ENCODE assay signal across 7 mouse cellular contexts in genomic region chr10:87927131-87927609, GRCm38 (mm10).
DNase-seq lines count a peak whose midpoint lies in the region; ATAC-seq and TF ChIP-seq lines count a peak whose summit lies in the region.

No protein-coding gene starts in this region.

- H3K27ac ChIP-seq in midbrain, postnatal 0 days (ENCODE audit: low read depth, low read length) = no peak overlapping the region

- H3K9me3 ChIP-seq in midbrain, postnatal 0 days (ENCODE audit: low read length) = no peaks in the 10 kb centered on the region

- 10% methylated on average over 6 of the region's 6 CpGs for WGBS in midbrain, postnatal 0 days

- no peaks in the 10 kb centered on the region for H3K36me3 ChIP-seq in midbrain, postnatal 0 days (ENCODE audit: insufficient read depth, low read length)

- intact Hi-C loops in left cerebral cortex, postnatal 14 days (cut with DNase I) = no loop called here

- DNase-seq in WW6 (ENCODE audit: low read depth, low spot score) = peak; percentile 34
- DNase-seq in brain, embryonic 18.5 days (ENCODE audit: low read depth, low spot score) = peak; percentile 45
- peak; percentile 95 for DNase-seq in heart, adult 11 months
- DNase-seq in kidney, adult 18-20 months = peak; percentile 57
- DNase-seq in left cerebral cortex, postnatal 14 days (ENCODE audit: low spot score in 2 of 2) = peak; percentile 65 to 80
- DNase-seq in midbrain, postnatal 0 days (ENCODE audit: low spot score) = peak; percentile 79

- no peak overlapping the region for H3K4me3 ChIP-seq in midbrain, postnatal 0 days (ENCODE audit: low read depth, low read length)

- TF ChIP-seq CTCF in midbrain, postnatal 0 days (IDR thresholded peaks at IDR 0.05) = no peak

- H3K4me2 ChIP-seq in midbrain, postnatal 0 days (ENCODE audit: low read depth, low read length, poor library complexity, severe bottlenecking) = no peak overlapping the region

- peak; percentile 66 for ATAC-seq in midbrain, postnatal 0 days (ENCODE audit: low FRiP score)
- ATAC-seq in erythroblast, adult 5-6 weeks (replicated peaks; ENCODE audit: low FRiP score, poor library complexity, severe bottlenecking) = no peak

- H3K27me3 ChIP-seq in midbrain, postnatal 0 days (ENCODE audit: insufficient read depth, low read length) = no peaks in the 10 kb centered on the region

- H3K9ac ChIP-seq in midbrain, postnatal 0 days (replicated peaks; ENCODE audit: low read length, poor library complexity, severe bottlenecking) = no peak overlapping the region

- H3K4me1 ChIP-seq in midbrain, postnatal 0 days (ENCODE audit: insufficient read depth, low read length) = no peaks in the 10 kb centered on the region; the same call in 1 of the 2 replicates

Comparison
In these comparisons a context has a peak if more than half of its experiments do, and no peak if none do; other contexts are left out.
1. DNase-seq: peak in every context shown above with its lines; median percentile 95 in heart, adult 11 months; 79 in midbrain, postnatal 0 days; 72 in left cerebral cortex, postnatal 14 days; 57 in kidney, adult 18-20 months; 45 in brain, embryonic 18.5 days; 34 in WW6.